Mouse (Mus musculus) mesoderm, embryonic 11.5 days (tissue): ENCODE data around the gene Galnt10.

Experiments used
- DNase-seq: peaks from one replicate; pipeline ENCODE4 v3.0.0-alpha.2; 2012; ENCODE audit warnings: low read depth, low spot score

Gene Galnt10

GRCm38 (mm10) chr11:57645018-57645559 lies at the start of gene Galnt10:
Gene Galnt10 (plus strand): TSS chr11:57645442.
- peak; percentile 88 for DNase-seq

GRCm38 (mm10) chr11:57595899-57596298 lies 49.3 kb upstream of the Galnt10 start:
- no peak for DNase-seq

GRCm38 (mm10) chr11:57598161-57598560 lies 47.1 kb upstream of the Galnt10 start:
- no peak for DNase-seq

GRCm38 (mm10) chr11:57599304-57599703 lies 45.9 kb upstream of the Galnt10 start:
- DNase-seq = no peak

- no peak for DNase-seq
Measured at GRCm38 (mm10) chr11:57600113-57600512, 45.1 kb upstream of the Galnt10 start.

- no peak for DNase-seq
Measured at GRCm38 (mm10) chr11:57600621-57601121, 44.6 kb upstream of the Galnt10 start.

GRCm38 (mm10) chr11:57601806-57602455 lies 43.3 kb upstream of the Galnt10 start:
- no peak for DNase-seq

- no peak for DNase-seq
Measured at GRCm38 (mm10) chr11:57605086-57605485, 40.2 kb upstream of the Galnt10 start.

GRCm38 (mm10) chr11:57605660-57606059 lies 39.6 kb upstream of the Galnt10 start:
- no peak for DNase-seq

GRCm38 (mm10) chr11:57614502-57614901 lies 30.7 kb upstream of the Galnt10 start:
- DNase-seq = no peak

GRCm38 (mm10) chr11:57615286-57615685 lies 30.0 kb upstream of the Galnt10 start:
- no peak for DNase-seq

- DNase-seq = peak; percentile 55
Measured at GRCm38 (mm10) chr11:57615871-57616270, 29.4 kb upstream of the Galnt10 start.

GRCm38 (mm10) chr11:57617526-57618264 lies 27.5 kb upstream of the Galnt10 start:
- no peak for DNase-seq

- DNase-seq = no peak
Measured at GRCm38 (mm10) chr11:57621472-57621871, 23.8 kb upstream of the Galnt10 start.

- DNase-seq = no peak
Measured at GRCm38 (mm10) chr11:57621876-57622275, 23.4 kb upstream of the Galnt10 start.

- DNase-seq = no peak
Measured at GRCm38 (mm10) chr11:57624490-57624893, 20.8 kb upstream of the Galnt10 start.

GRCm38 (mm10) chr11:57625465-57625864 lies 19.8 kb upstream of the Galnt10 start:
- no peak for DNase-seq

- DNase-seq = peak; percentile 38
Measured at GRCm38 (mm10) chr11:57627086-57627735, 18.0 kb upstream of the Galnt10 start.

- no peak for DNase-seq
Measured at GRCm38 (mm10) chr11:57631805-57632485, 13.3 kb upstream of the Galnt10 start.

GRCm38 (mm10) chr11:57633006-57633405 lies 12.2 kb upstream of the Galnt10 start:
- DNase-seq = no peak

- DNase-seq = no peak
Measured at GRCm38 (mm10) chr11:57633975-57634585, 11.2 kb upstream of the Galnt10 start.
